In the genomic region with DNA sequence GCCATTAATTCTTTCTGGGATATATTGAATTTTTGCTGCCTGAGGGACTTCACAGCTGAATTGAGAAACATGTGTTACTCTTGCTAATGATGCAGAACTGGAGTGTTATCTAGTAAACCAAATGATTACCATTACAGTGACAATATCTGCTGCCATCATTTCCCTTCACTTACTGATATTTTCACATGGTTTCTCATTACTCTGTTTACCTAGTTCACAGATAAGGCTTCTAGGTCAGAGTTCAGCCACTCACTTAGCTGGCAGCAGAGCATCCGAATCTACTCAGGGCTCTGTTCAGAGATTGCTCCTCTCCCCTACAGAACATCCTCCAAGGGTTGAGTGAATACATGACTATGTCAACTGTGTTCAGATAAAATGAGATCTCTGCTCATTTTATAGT, we compare ENCODE assay signal across 32 mouse cellular contexts.
"Had no signal": no experiment of that assay in that cellular context is flagged by ENCODE, and none has a peak within 500 bp of the region (broad histone marks: within the 10 kb centered on the region; RNA-seq: fewer than 3 reads in every experiment).

No protein-coding gene starts in this region.

- H3K27ac ChIP-seq: left cerebral cortex, adult 2 months; limb, embryonic 10.5 days; limb, embryonic 12.5 days; limb, embryonic 13.5 days; limb, embryonic 15.5 days; liver, embryonic 13.5 days; liver, embryonic 14.5 days; liver, embryonic 15.5 days; lung, embryonic 15.5 days; macrophage; midbrain, embryonic 10.5 days; midbrain, embryonic 12.5 days; midbrain, embryonic 13.5 days; midbrain, embryonic 15.5 days; neural tube, embryonic 12.5 days had no signal

- H3K4me1 ChIP-seq: limb, embryonic 15.5 days; liver, embryonic 13.5 days; liver, embryonic 15.5 days; neural tube, embryonic 12.5 days had no signal

- H3K36me3 ChIP-seq: limb, embryonic 10.5 days; limb, embryonic 12.5 days; limb, embryonic 13.5 days; limb, embryonic 15.5 days; liver, embryonic 13.5 days; liver, embryonic 15.5 days; lung, embryonic 15.5 days; midbrain, embryonic 10.5 days; midbrain, embryonic 12.5 days; midbrain, embryonic 13.5 days; midbrain, embryonic 15.5 days; neural tube, embryonic 12.5 days had no signal

- H3K27me3 ChIP-seq: limb, embryonic 12.5 days; limb, embryonic 13.5 days; limb, embryonic 15.5 days; liver, embryonic 13.5 days; liver, embryonic 15.5 days; lung, embryonic 15.5 days; megakaryocyte, embryonic 14.5 days; midbrain, embryonic 12.5 days; midbrain, embryonic 13.5 days; midbrain, embryonic 15.5 days; neural tube, embryonic 12.5 days had no signal

- DNase-seq: left cerebral cortex, postnatal 4 days; liver; liver, embryonic 13.5 days; liver, postnatal 0 days; lung, adult 18-20 months; lung, adult 2 months; lung, postnatal 10 days; lung, postnatal 14 days; lung, postnatal 36 days; lung, postnatal 4 days; midbrain, embryonic 14.5 days had no signal

- H3K4me3 ChIP-seq: left cerebral cortex, adult 2 months; limb, embryonic 10.5 days; limb, embryonic 12.5 days; limb, embryonic 13.5 days; limb, embryonic 15.5 days; liver, embryonic 13.5 days; liver, embryonic 15.5 days; lung, embryonic 15.5 days; megakaryocyte, embryonic 14.5 days; midbrain, embryonic 10.5 days; midbrain, embryonic 12.5 days; midbrain, embryonic 13.5 days; midbrain, embryonic 15.5 days; myocyte; neural tube, embryonic 12.5 days had no signal

- ATAC-seq: liver, postnatal 0 days; lung, postnatal 0 days; midbrain, embryonic 13.5 days; midbrain, embryonic 15.5 days; midbrain, embryonic 16.5 days had no signal

- H3K9me3 ChIP-seq: limb, embryonic 10.5 days; limb, embryonic 12.5 days; limb, embryonic 13.5 days; limb, embryonic 15.5 days; liver, embryonic 13.5 days; liver, embryonic 15.5 days; lung, embryonic 15.5 days; megakaryocyte, embryonic 14.5 days; midbrain, embryonic 10.5 days; midbrain, embryonic 12.5 days; midbrain, embryonic 13.5 days; midbrain, embryonic 15.5 days; neural tube, embryonic 12.5 days had no signal

- H3K9ac ChIP-seq: limb, embryonic 12.5 days; limb, embryonic 13.5 days; limb, embryonic 15.5 days; liver, embryonic 13.5 days; liver, embryonic 14.5 days; liver, embryonic 15.5 days; liver, postnatal 0 days; lung, embryonic 14.5 days; lung, embryonic 15.5 days; midbrain, embryonic 12.5 days; midbrain, embryonic 13.5 days; midbrain, embryonic 15.5 days; neural tube, embryonic 12.5 days had no signal

- H3K4me2 ChIP-seq: limb, embryonic 12.5 days; limb, embryonic 13.5 days; limb, embryonic 15.5 days; liver, embryonic 11.5 days; liver, embryonic 13.5 days; liver, embryonic 15.5 days; lung, embryonic 14.5 days; lung, embryonic 15.5 days; midbrain, embryonic 11.5 days; midbrain, embryonic 12.5 days; midbrain, embryonic 13.5 days; midbrain, embryonic 15.5 days; neural tube, embryonic 12.5 days had no signal
